Mouse (Mus musculus) regulatory T cell (primary cell): ENCODE results near the gene Prg2.

Experiments used
- in situ Hi-C: fragments of 300-600 bp; cut with MboI, MseI; formaldehyde crosslinking; loops from one replicate; pipeline ENCODE4 v1.15.1; 2025; ENCODE audit warnings: high pct_unique_total_duplicates

Gene Prg2

GRCm38 (mm10) chr2:84961300-84961699 is 19.0 kb upstream of the Prg2 start:
- in situ Hi-C loops, result no loop called here

GRCm38 (mm10) chr2:84961901-84962300 is 18.4 kb upstream of the Prg2 start:
- in situ Hi-C loops, result no loop called here

- in situ Hi-C loops, result no loop called here
These were observed 17.3 kb upstream of the Prg2 start for GRCm38 (mm10) chr2:84962906-84963507.

- in situ Hi-C loops, result no loop called here
These were observed 16.0 kb upstream of the Prg2 start for GRCm38 (mm10) chr2:84964111-84964801.

- in situ Hi-C loops, result no loop called here
These were observed 12.8 kb upstream of the Prg2 start for GRCm38 (mm10) chr2:84967318-84967991.

GRCm38 (mm10) chr2:84975580-84975979 is 4.7 kb upstream of the Prg2 start:
- in situ Hi-C loops, result no loop called here

- in situ Hi-C loops, result no loop called here
These were observed 7.7 kb downstream of the Prg2 start, which contains the start of gene Prg3 for GRCm38 (mm10) chr2:84987930-84988329. Prg3 (plus strand) TSS chr2:84988215.

GRCm38 (mm10) chr2:84996376-84996775 is 16.1 kb downstream of the Prg2 start:
- in situ Hi-C loops, result no loop called here

GRCm38 (mm10) chr2:84999486-85000181 is 19.4 kb downstream of the Prg2 start:
- in situ Hi-C loops, result no loop called here

- in situ Hi-C loops, result no loop called here
These were observed 21.2 kb downstream of the Prg2 start for GRCm38 (mm10) chr2:85001497-85001896.

- in situ Hi-C loops, result no loop called here
These were observed 22.3 kb downstream of the Prg2 start for GRCm38 (mm10) chr2:85002575-85002974.

- in situ Hi-C loops, result no loop called here
These were observed 24.1 kb downstream of the Prg2 start for GRCm38 (mm10) chr2:85004341-85004740.

GRCm38 (mm10) chr2:85006600-85006999 is 26.3 kb downstream of the Prg2 start:
- in situ Hi-C loops, result no loop called here

- in situ Hi-C loops, result no loop called here
These were observed 27.5 kb downstream of the Prg2 start for GRCm38 (mm10) chr2:85007729-85008128.

GRCm38 (mm10) chr2:85009212-85009611 is 29.0 kb downstream of the Prg2 start:
- in situ Hi-C loops, result no loop called here

GRCm38 (mm10) chr2:85011906-85012604 is 31.8 kb downstream of the Prg2 start:
- in situ Hi-C loops, result no loop called here

GRCm38 (mm10) chr2:85012679-85013078 is 32.4 kb downstream of the Prg2 start:
- in situ Hi-C loops, result no loop called here

GRCm38 (mm10) chr2:85013826-85014587 is 33.7 kb downstream of the Prg2 start:
- in situ Hi-C loops, result no loop called here

GRCm38 (mm10) chr2:85014588-85014982 is 34.3 kb downstream of the Prg2 start:
- in situ Hi-C loops, result no loop called here

- in situ Hi-C loops, result no loop called here
These were observed 41.8 kb downstream of the Prg2 start for GRCm38 (mm10) chr2:85022043-85022442.

- in situ Hi-C loops, result loop anchor here (25.0 kb wide), 1 partner anchor 539 kb away; the partner anchor contains the start of gene Tfpi
These were observed 45.9 kb downstream of the Prg2 start for GRCm38 (mm10) chr2:85026178-85026577.
